Mouse (Mus musculus): ENCODE data around the gene Mief2. TPM values are rescaled to one million over a fixed set of nuclear protein-coding genes. Genes with fewer than 3 reads are reported as not detected.

Mief2 gene
- polyA plus RNA-seq, 1 experiment = not detected

DNA sequence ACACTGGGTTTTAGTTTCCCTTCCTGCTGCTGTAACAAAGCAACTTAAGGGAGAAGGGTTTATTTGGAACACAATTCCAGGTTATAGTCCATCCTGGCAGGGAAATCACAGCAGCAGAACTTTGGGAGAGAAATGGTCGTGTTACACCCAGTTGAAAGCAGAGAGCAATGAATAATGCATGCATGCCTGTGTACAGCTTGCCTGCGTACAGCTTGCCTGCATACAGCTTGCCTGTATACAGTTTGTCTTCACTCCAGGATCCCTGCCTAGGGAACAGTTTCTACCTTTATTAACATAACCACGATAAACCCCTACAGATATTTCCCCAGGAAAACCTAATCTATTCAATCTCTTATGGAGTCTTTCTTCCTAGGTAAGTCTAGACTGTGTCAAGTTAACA lies 42.6 kb downstream of the Mief2 start:
- 83% methylated on average over 3 of the region's 3 CpGs for WGBS
- 0 out of 2 replicates have a peak, but pooled peaks cover 2% of the 10 kb centered on the region for H3K4me1 ChIP-seq (ENCODE audit: control insufficient read depth, insufficient read depth, low read length)
- no peak overlapping the region for H3K27ac ChIP-seq (ENCODE audit: insufficient read depth, low read depth, low read length)
- no peak for TF ChIP-seq CTCF (IDR thresholded peaks at IDR 0.05; ENCODE audit: insufficient read depth, low read depth, low read length)
- TF ChIP-seq POLR2A (IDR thresholded peaks at IDR 0.05; ENCODE audit: insufficient read depth, low read depth, low read length) = no peak
- H3K4me3 ChIP-seq (ENCODE audit: insufficient read depth, low read depth, low read length) = no peak overlapping the region

DNA sequence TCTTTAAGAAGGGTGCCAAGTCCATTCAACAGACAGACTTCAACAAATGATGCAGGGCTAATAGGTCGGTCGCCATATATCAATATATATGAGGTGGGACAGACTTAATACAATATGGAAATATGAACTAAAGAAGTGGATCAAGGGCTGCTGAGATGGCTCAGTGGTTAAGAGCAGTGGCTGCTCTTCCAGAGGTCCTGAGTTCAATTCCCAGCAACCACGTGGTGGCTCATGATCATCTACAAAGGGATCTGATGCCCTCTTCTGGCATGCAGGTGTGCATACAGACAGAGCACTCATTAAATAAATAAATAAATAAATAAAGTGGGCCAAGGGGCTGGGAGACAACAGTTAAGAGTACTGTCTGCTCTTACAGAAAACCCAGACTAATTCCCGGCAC lies 44.0 kb downstream of the Mief2 start:
- no peak overlapping the region for H3K27ac ChIP-seq (ENCODE audit: insufficient read depth, low read depth, low read length)
- H3K4me3 ChIP-seq (ENCODE audit: insufficient read depth, low read depth, low read length) = no peak overlapping the region
- 0 out of 2 replicates have a peak, but pooled peaks cover 2% of the 10 kb centered on the region for H3K4me1 ChIP-seq (ENCODE audit: control insufficient read depth, insufficient read depth, low read length)
- no peak for TF ChIP-seq POLR2A (IDR thresholded peaks at IDR 0.05; ENCODE audit: insufficient read depth, low read depth, low read length)
- no peak for TF ChIP-seq CTCF (IDR thresholded peaks at IDR 0.05; ENCODE audit: insufficient read depth, low read depth, low read length)
- WGBS = 83% methylated on average over 4 of the region's 4 CpGs

GRCm38 (mm10) chr11:60774158-60774689 lies 46.0 kb downstream of the Mief2 start:
- 83% methylated on average over 3 of the region's 3 CpGs for WGBS
- Histone ChIP-seq H3K4me1 (ENCODE audit: control insufficient read depth, insufficient read depth, low read length) (peaks cover 15% of the 10 kb centered on the region), H3K27ac (ENCODE audit: insufficient read depth, low read depth, low read length) (no peak overlapping the region), H3K4me3 (ENCODE audit: insufficient read depth, low read depth, low read length) (no peak overlapping the region)
- TF ChIP-seq POLR2A (IDR thresholded peaks at IDR 0.05; ENCODE audit: insufficient read depth, low read depth, low read length) = no peak
- no peak for TF ChIP-seq CTCF (IDR thresholded peaks at IDR 0.05; ENCODE audit: insufficient read depth, low read depth, low read length)

- Histone ChIP-seq H3K4me1 (ENCODE audit: control insufficient read depth, insufficient read depth, low read length) (peaks cover 21% of the 10 kb centered on the region), H3K27ac (ENCODE audit: insufficient read depth, low read depth, low read length) (no peak overlapping the region), H3K4me3 (ENCODE audit: insufficient read depth, low read depth, low read length) (no peak overlapping the region)
- WGBS = 81% methylated on average over 1 of the region's 1 CpGs
- TF ChIP-seq CTCF (IDR thresholded peaks at IDR 0.05; ENCODE audit: insufficient read depth, low read depth, low read length) (no peak), POLR2A (IDR thresholded peaks at IDR 0.05; ENCODE audit: insufficient read depth, low read depth, low read length) (no peak)
These were observed 46.6 kb downstream of the Mief2 start for GRCm38 (mm10) chr11:60774841-60775240.

DNA sequence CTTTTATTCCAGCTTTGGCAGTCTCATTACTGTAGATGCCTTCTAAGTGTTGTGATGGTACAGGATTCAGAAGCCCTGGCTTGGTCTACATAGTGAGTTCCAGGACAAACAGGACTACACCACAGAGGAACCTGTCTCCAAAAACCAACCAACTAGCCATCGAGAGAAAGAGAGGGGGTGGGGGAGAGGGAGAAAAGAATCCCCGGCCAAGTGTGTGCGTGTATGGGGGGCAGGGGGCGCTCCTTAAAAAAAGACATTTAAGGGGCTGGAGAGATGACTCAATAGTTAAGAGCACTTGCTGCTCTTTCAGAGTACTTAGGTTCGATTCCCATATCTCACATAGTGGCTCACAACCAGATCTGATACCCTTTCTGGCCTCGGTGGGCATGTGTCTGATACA lies 47.4 kb downstream of the Mief2 start:
- H3K4me1 ChIP-seq (ENCODE audit: control insufficient read depth, insufficient read depth, low read length) = peaks cover 24% of the 10 kb centered on the region
- WGBS = 55% methylated on average over 6 of the region's 6 CpGs
- TF ChIP-seq CTCF (IDR thresholded peaks at IDR 0.05; ENCODE audit: insufficient read depth, low read depth, low read length) (no peak), POLR2A (IDR thresholded peaks at IDR 0.05; ENCODE audit: insufficient read depth, low read depth, low read length) (no peak)
- H3K4me3 ChIP-seq (ENCODE audit: insufficient read depth, low read depth, low read length) = no peak overlapping the region
- no peak overlapping the region for H3K27ac ChIP-seq (ENCODE audit: insufficient read depth, low read depth, low read length)

- TF ChIP-seq POLR2A (IDR thresholded peaks at IDR 0.05; ENCODE audit: insufficient read depth, low read depth, low read length) (no peak), CTCF (IDR thresholded peaks at IDR 0.05; ENCODE audit: insufficient read depth, low read depth, low read length) (no peak)
- Histone ChIP-seq H3K4me3 (ENCODE audit: insufficient read depth, low read depth, low read length) (peak overlapping the region; percentile 76), H3K27ac (ENCODE audit: insufficient read depth, low read depth, low read length) (no peak overlapping the region), H3K4me1 (ENCODE audit: control insufficient read depth, insufficient read depth, low read length) (peaks cover 26% of the 10 kb centered on the region)
- WGBS = 4% methylated on average over 17 of the region's 17 CpGs
These were observed 48.1 kb downstream of the Mief2 start for GRCm38 (mm10) chr11:60776107-60776828.

GRCm38 (mm10) chr11:60776829-60777740 lies 48.9 kb downstream of the Mief2 start, which contains the start of the genes Top3a and Smcr8:
Top3a (minus strand) TSS chr11:60777365.
Smcr8 (plus strand) TSS chr11:60777524.
- peaks cover 28% of the 10 kb centered on the region for H3K4me1 ChIP-seq (ENCODE audit: control insufficient read depth, insufficient read depth, low read length)
- H3K4me3 ChIP-seq (ENCODE audit: insufficient read depth, low read depth, low read length) = peak within 1 kb of the TSS; percentile 76
- under 1% methylated on average over 62 of the region's 62 CpGs for WGBS
- TF ChIP-seq CTCF (IDR thresholded peaks at IDR 0.05; ENCODE audit: insufficient read depth, low read depth, low read length) = no peak
- peak; percentile 48 for TF ChIP-seq POLR2A (IDR thresholded peaks at IDR 0.05; ENCODE audit: insufficient read depth, low read depth, low read length)
- H3K27ac ChIP-seq (ENCODE audit: insufficient read depth, low read depth, low read length) = peak within 1 kb of the TSS; percentile 80

DNA sequence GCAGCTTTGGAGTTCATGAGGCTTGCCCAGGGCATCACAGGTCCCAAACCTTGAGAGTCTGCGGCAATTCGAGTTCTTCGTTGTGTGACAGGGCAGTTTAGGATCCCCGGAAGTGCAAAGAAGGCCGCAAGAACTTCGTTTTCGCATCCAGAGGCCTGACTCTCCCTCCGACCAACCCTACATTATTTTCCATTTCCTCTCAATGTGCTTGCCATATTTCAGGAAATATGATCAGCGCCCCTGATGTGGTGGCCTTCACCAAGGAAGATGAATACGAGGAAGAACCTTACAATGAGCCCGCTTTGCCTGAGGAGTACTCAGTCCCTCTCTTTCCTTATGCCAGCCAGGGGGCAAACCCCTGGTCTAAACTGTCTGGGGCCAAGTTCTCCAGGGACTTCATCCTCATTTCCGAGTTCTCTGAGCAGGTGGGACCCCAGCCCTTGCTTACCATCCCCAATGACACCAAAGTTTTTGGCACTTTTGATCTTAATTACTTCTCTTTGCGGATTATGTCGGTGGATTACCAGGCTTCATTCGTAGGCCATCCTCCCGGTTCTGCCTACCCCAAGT lies 49.7 kb downstream of the Mief2 start:
- TF ChIP-seq POLR2A (IDR thresholded peaks at IDR 0.05; ENCODE audit: insufficient read depth, low read depth, low read length) (no peak), CTCF (IDR thresholded peaks at IDR 0.05; ENCODE audit: insufficient read depth, low read depth, low read length) (no peak)
- Histone ChIP-seq H3K4me1 (ENCODE audit: control insufficient read depth, insufficient read depth, low read length) (peaks cover 31% of the 10 kb centered on the region), H3K4me3 (ENCODE audit: insufficient read depth, low read depth, low read length) (peak overlapping the region; percentile 76), H3K27ac (ENCODE audit: insufficient read depth, low read depth, low read length) (peak overlapping the region; percentile 22)
- 27% methylated on average over 16 of the region's 16 CpGs for WGBS

Measured in olfactory bulb, adult 2 months (tissue).